Mouse (Mus musculus) olfactory bulb, adult 2 months (tissue): ENCODE measurements around the gene Ube4a. TPM values are rescaled to one million over a fixed set of nuclear protein-coding genes. Genes with fewer than 3 reads are reported as not detected.

Source experiments
- H3K27ac ChIP-seq: fragments of 200-500 bp; 2 replicates; pipeline ENCODE4 v1.5.1; 2012; ENCODE audit warnings: low read depth, low read length; ENCODE audit not compliant: insufficient read depth
- H3K4me1 ChIP-seq: fragments of 200-500 bp; 2 replicates; pipeline ENCODE4 v1.6.1; 2012; ENCODE audit warnings: low read length; ENCODE audit not compliant: control insufficient read depth, insufficient read depth
- H3K4me3 ChIP-seq: fragments of 200-500 bp; 2 replicates; pipeline ENCODE4 v1.5.1; 2012; ENCODE audit warnings: mild to moderate bottlenecking, low read depth, low read length, moderate library complexity; ENCODE audit not compliant: insufficient read depth
- CTCF ChIP-seq: fragments of 200-500 bp; IDR thresholded peaks from 2 replicates; pipeline ENCODE4 v1.5.1; 2012; ENCODE audit warnings: low read depth, mild to moderate bottlenecking, low read length, moderate library complexity; ENCODE audit not compliant: insufficient read depth
- POLR2A ChIP-seq: fragments of 200-500 bp; IDR thresholded peaks from 2 replicates; pipeline ENCODE4 v1.6.1; 2012; ENCODE audit warnings: mild to moderate bottlenecking, low read depth, low read length, moderate library complexity; ENCODE audit not compliant: insufficient read depth
- WGBS: fragments of 180-500 bp; shearing (Covaris S2); methylation state at CpG from one replicate; pipeline ENCODE4 v1.1.7; 2018; 5-methylcytosine and 5-hydroxymethylcytosine counted together
- polyA plus RNA-seq: library from polyadenylated mRNA; stranded (reverse); fragments of >200 nt; gene quantifications from 2 replicates; pipeline ENCODE4 v1.2.4, GENCODE M21; 2012; ENCODE audit warnings: low replicate concordance; ENCODE audit not compliant: missing spikeins, insufficient read depth, insufficient read length

Ube4a gene
- polyA plus RNA-seq, 1 experiment: not detected

- no peaks in the 10 kb centered on the region for H3K4me1 ChIP-seq
- under 1% methylated on average over 48 of the region's 48 CpGs for WGBS
- TF ChIP-seq CTCF (0 out of 2 replicates have a peak, but pooled peaks have one; percentile 8), POLR2A (peak; percentile 63)
- peak within 1 kb of the TSS; percentile 99 for H3K27ac ChIP-seq
- H3K4me3 ChIP-seq: peak within 1 kb of the TSS; percentile 92
Observed at GRCm38 (mm10) chr9:44920374-44921122, 44.9 kb downstream of the Ube4a start, which contains the start of gene Atp5l. Gene Atp5l, minus strand, starts transcription at chr9:44920742.

GRCm38 (mm10) chr9:44919606-44920005, 45.8 kb downstream of the Ube4a start:
- 26% methylated on average over 2 of the region's 2 CpGs for WGBS
- Histone ChIP-seq H3K4me1 (no peaks in the 10 kb centered on the region), H3K4me3 (peak overlapping the region; percentile 92), H3K27ac (no peak overlapping the region)
- TF ChIP-seq POLR2A (no peak), CTCF (no peak)

GRCm38 (mm10) chr9:44916196-44916595, 49.2 kb downstream of the Ube4a start:
- Histone ChIP-seq H3K4me3 (no peak overlapping the region), H3K4me1 (no peaks in the 10 kb centered on the region), H3K27ac (no peak overlapping the region)
- TF ChIP-seq POLR2A (no peak), CTCF (no peak)
- 16% methylated on average over 1 of the region's 1 CpGs for WGBS

GRCm38 (mm10) chr9:44914706-44915105, 50.7 kb downstream of the Ube4a start:
- Histone ChIP-seq H3K27ac (no peak overlapping the region), H3K4me3 (no peak overlapping the region), H3K4me1 (no peaks in the 10 kb centered on the region)
- TF ChIP-seq CTCF (no peak), POLR2A (no peak)
- 11% methylated on average over 4 of the region's 4 CpGs for WGBS

GRCm38 (mm10) chr9:44911365-44911764, 54.0 kb downstream of the Ube4a start:
- 49% methylated on average over 4 of the region's 4 CpGs for WGBS
- H3K4me3 ChIP-seq: no peak overlapping the region

GRCm38 (mm10) chr9:44905620-44906019, 59.8 kb downstream of the Ube4a start:
- H3K27ac ChIP-seq: peak overlapping the region; percentile 94
- H3K4me1 ChIP-seq: peaks cover 27% of the 10 kb centered on the region
- WGBS: 15% methylated on average over 4 of the region's 4 CpGs
- no peak overlapping the region for H3K4me3 ChIP-seq
- no peak for TF ChIP-seq CTCF
- TF ChIP-seq POLR2A: no peak

More at GRCm38 (mm10) chr9:44911365-44911764, 54.0 kb downstream of the Ube4a start:
- Histone ChIP-seq H3K4me1 (peaks cover 8% of the 10 kb centered on the region), H3K27ac (no peak overlapping the region)
- TF ChIP-seq POLR2A: no peak

GRCm38 (mm10) chr9:44904964-44905363, 60.4 kb downstream of the Ube4a start:
- peaks cover 27% of the 10 kb centered on the region for H3K4me1 ChIP-seq
- WGBS: 5% methylated on average over 5 of the region's 5 CpGs
- H3K4me3 ChIP-seq: no peak overlapping the region
- TF ChIP-seq CTCF: no peak
- no peak for TF ChIP-seq POLR2A
- H3K27ac ChIP-seq: peak overlapping the region; percentile 94

- WGBS: 80% methylated on average over 4 of the region's 4 CpGs
- H3K27ac ChIP-seq: peak overlapping the region; percentile 94
- TF ChIP-seq POLR2A: no peak
- TF ChIP-seq CTCF: no peak
Observed at GRCm38 (mm10) chr9:44903856-44904255, 61.5 kb downstream of the Ube4a start.

GRCm38 (mm10) chr9:44900402-44900801, 65.0 kb downstream of the Ube4a start:
- 68% methylated on average over 4 of the region's 4 CpGs for WGBS
- Histone ChIP-seq H3K27ac (no peak overlapping the region), H3K4me3 (no peak overlapping the region), H3K4me1 (peaks cover 12% of the 10 kb centered on the region)
- TF ChIP-seq CTCF: no peak
- no peak for TF ChIP-seq POLR2A

More at GRCm38 (mm10) chr9:44903856-44904255, 61.5 kb downstream of the Ube4a start:
- H3K4me1 ChIP-seq: peaks cover 27% of the 10 kb centered on the region
- H3K4me3 ChIP-seq: no peak overlapping the region

GRCm38 (mm10) chr9:44899716-44900115, 65.7 kb downstream of the Ube4a start:
- Histone ChIP-seq H3K27ac (no peak overlapping the region), H3K4me1 (peaks cover 7% of the 10 kb centered on the region), H3K4me3 (no peak overlapping the region)
- no peak for TF ChIP-seq CTCF
- WGBS: 88% methylated on average over 3 of the region's 3 CpGs
